Mouse (Mus musculus) gastrocnemius, postnatal 14 days (tissue): ENCODE measurements around the gene Gins2. TPM values are rescaled to one million over a fixed set of nuclear protein-coding genes. Genes with fewer than 3 reads are reported as not detected.

Experiments used
- DNase-seq: peaks from one replicate; pipeline ENCODE4 v3.0.0; 2021; ENCODE audit warnings: mixed read lengths
- intact Hi-C: fragments of 180-260 bp; cut with DNase I; formaldehyde crosslinking; loops from one replicate; pipeline ENCODE4 v1.15.1; 2025; ENCODE audit warnings: low total_unique reads
- microRNA-seq, 2 experiments: library from miRNA; unstranded; fragments of <30 nt; microRNA quantifications; one replicate each; pipeline ENCODE4 v1.2.0; 2021
- total RNA-seq, 2 experiments: library from RNA; stranded (reverse); gene quantifications; 2 replicates each; pipeline ENCODE4 v1.2.3; 2021

Gins2 gene
- total RNA-seq, 2 experiments from 2014 or later, result 2.9 to 3.6 TPM

DNA sequence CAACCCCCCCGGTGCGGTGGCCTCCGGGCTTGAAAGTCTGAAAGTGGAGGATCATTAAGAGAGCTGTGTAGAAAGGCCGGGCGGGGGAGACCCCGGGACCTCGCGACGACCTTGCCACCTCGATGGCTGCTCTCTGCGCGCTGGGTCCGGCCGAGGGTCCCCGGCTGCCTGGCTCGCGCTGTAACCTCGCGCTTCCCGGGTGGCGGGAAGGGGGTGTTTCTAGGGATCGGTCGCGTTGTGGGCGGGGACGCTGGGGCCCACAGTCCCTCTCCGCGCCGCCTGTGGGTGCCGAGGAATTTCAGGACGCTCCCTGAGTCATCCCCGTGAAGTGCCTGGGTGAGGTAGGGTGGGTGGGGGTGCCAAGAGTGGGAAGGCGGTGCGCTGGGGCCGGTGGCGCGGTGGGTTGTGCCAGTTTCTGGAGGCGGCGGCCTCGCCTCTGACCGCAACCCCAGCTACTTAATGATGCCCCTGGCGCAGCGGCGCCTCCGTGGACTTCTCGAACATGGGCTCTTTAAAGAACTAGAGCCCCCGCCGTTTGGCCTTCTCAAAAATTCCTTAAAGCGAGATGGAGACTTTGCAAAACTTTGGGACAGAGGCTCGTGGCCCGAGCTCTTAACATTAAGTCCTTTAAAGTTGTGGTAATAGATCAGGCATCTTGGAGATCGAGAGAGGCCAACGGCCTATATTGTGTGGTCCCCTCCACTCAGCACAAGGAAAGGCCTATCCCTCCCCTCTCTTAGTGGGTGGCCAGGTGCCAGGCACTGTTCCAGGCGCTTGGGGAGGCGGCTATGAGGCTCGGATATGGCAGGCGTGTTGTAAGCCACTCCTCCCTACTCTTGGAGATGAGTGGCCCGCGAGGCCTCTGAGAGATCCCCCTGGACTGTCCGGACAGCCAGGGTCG is 52.5 kb downstream of the Gins2 start:
- intact Hi-C loops, result loop anchor here (5.0 kb wide), 1 partner anchor 129 kb away; no protein-coding TSS in a partner anchor
- no peak for DNase-seq

DNA sequence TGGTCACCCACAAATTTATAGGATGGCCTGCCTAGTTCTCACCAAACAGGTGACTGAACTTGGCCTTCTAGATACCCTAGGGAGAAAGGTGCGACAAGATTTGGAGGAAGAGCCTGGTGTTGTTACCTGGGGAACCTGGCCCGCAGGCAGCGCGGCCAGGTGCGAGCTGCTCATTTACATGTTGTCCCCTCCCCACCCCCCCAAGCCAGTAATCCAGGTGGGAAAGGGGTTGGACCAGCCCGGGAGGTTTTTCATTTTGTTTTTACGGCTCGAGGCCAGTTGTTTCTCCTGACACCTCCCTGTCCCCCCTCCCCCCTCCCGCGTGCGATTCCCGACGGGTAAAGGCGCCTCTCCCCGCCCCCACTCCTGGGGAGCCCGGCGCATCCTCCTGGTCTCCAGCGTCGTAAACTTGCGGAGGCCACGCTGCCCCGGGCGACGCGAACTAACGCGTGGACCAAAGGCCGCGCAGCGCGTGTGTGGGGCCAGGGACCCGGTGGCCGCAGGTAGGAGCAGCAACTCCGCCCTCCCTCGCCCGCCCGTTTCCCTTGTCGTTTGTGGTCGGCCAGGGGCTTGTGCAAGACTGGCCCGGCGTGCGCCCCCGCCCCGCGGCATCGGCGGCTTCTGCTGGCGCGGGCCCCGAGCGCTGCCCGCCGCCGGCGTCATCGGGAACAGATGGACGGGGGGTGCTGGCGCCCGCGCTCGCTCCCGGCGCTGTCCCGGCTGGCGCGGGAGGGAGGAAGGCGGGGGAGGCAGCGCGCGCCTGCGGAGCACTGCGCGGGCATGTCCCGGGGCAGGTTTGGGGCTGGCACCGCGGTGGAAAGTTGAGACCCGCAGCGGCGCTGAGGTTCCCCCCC is 53.4 kb downstream of the Gins2 start:
- DNase-seq, result peak; percentile 65
- intact Hi-C loops, result loop anchor here (5.0 kb wide), 1 partner anchor 128 kb away; no protein-coding TSS in a partner anchor

DNA sequence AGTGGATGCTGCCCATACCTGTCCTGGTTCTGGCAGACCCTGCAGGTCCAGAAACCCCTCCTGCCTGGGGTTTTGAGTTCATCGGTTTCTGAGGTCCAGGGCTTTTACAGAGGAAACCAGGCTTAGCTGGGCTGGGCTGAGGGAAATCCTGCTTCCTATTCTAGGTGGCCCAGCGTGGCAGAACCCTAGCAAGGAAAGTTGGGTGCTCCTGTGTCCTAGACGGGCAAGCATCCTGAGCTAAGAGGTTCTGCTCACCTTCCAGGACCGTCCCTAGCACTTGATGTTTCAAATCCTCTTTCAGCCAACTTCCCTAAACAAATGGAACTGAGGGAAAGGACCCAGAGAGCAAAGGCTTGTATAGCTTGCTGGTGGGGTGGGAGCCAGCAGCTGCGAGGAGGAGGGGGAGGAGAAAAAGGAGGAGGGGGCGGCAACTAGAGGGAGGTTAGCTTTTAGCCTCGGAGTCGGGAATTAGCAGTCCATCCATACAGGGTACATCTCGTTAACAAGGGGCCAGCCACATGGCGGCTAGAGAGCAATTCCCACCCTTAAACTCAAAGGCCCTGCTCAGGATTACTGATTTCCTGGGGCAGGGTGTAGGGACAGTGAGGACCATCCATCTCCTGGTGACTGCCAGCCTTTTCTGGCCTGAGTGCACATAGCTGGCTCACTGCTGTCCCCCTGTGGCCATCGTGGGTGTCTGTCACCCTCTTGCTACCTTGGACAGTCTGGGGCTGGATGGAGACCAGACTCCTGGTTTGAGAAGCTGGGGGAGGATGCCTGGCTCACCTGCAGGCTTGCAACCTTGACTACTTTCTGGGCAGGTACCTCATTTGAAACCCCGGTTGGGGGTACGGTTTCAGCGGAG is 54.4 kb downstream of the Gins2 start:
- DNase-seq, result peak; percentile 84
- intact Hi-C loops, result loop anchor here (5.0 kb wide), 2 partner anchors 117 to 127 kb away; no protein-coding TSS in a partner anchor

- intact Hi-C loops, result loop anchor here (5.0 kb wide), 1 partner anchor 117 kb away; no protein-coding TSS in a partner anchor
Measured at GRCm38 (mm10) chr8:120534080-120534479, 55.0 kb downstream of the Gins2 start.

DNA sequence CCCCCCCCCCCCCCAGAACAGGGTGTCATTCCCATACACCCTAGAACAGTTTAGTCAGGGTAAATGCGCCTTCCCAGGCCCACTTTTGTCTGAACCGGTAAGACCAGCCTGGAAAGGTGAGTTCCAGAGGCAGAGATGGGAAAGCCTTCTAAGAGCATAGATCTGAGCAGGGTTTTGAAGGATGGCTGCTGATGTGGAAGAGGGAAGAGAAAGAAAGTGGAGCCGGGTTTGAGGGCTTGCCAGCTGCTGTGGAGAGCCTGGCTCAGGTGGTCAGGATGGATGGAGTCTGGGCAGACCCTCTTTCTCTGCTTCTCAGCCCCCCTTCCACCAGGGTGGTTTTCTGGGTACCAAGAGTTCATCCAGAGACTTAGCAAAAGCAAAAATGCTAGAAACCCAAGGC is 55.7 kb downstream of the Gins2 start:
- intact Hi-C loops, result loop anchor here (5.0 kb wide), 1 partner anchor 116 kb away; no protein-coding TSS in a partner anchor

More at GRCm38 (mm10) chr8:120534080-120534479, 55.0 kb downstream of the Gins2 start:
- DNase-seq, result no peak

DNA sequence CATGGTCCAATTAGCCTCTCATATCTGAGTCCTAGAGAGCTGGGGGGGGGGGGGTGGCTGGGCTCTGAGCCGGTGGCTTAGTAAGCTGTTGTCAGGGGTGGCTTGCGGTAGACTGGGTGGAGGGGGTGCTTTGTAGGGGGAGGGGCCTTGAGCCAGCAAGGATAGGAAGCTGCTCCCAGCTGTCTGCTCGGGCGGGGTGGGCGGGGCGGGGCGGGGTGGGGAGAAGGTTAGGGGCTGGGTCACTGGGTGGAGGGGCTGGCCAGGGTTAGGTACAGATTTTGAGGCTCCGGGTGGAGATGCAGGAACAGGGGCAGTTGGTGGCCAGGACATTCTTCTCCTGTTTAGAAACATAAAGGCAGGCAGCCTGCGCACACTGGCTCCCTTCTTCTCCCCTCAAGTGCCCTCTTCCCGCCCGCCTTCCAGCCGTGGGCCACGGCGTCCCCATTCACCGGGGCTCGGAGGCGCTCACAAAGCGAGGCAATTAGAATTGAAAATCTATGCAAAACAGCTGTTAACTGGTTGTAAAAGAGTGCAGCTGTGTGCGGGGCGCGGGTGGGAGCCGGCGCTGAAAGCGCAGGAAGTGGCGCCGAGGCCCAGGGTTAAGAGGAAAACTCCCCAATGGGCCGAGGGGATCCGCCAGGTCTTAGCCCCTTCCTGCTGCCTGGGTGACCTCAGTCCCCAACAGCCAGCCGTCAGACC is 56.4 kb downstream of the Gins2 start:
- intact Hi-C loops, result loop anchor here (5.0 kb wide), 1 partner anchor 115 kb away; no protein-coding TSS in a partner anchor
- no peak for DNase-seq

More for the DNA sequence above, 55.7 kb downstream of the Gins2 start:
- DNase-seq, result no peak

DNA sequence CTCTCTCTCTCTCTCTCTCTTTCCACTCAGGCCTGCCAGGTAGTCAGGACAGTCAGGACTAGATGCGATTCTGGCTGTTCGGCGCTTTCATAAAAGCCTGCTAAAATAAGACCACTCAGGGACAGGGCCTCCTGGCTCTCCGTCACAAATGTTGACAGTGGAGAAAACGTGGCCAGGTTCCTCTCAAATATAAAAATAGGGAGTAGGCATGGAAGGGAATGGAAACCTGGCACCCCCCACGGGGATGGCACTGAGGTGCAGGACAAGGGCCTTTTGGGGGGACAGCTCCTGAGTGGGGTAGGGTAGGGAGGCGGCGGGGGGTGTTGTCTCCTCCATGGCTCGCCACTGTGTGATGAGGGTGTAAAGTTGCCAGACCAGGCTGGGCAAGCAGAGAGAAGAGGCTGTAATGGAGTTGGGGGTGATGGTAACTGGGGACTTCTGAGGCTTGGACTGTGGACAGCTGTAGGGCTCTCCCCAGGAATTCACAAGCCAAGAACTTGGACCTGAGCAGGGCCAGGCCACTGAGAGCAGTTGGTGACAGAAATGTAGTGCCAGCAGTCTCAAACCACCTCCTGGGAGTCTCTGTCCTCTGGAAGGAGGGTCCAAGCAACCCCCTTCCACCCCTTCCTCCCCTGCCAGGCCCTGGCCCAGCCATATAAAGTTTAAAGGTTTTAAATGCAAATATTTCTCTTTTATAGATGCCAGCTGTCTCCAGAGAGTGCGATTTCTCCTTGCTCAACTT is 57.2 kb downstream of the Gins2 start:
- DNase-seq, result no peak
- intact Hi-C loops, result loop anchor here (5.0 kb wide), 1 partner anchor 115 kb away; no protein-coding TSS in a partner anchor

- intact Hi-C loops, result loop anchor here (5.0 kb wide), 1 partner anchor 114 kb away; no protein-coding TSS in a partner anchor
- no peak for DNase-seq
Measured at GRCm38 (mm10) chr8:120530954-120531656, 58.0 kb downstream of the Gins2 start.

GRCm38 (mm10) chr8:120529226-120529625 is 59.9 kb downstream of the Gins2 start:
- no peak for DNase-seq
- intact Hi-C loops, result loop anchor here (10.0 kb wide), 1 partner anchor 204 kb away; no protein-coding TSS in a partner anchor

Small RNA genes within 50 kb of the gene (microRNA-seq; reads per million reads assigned to microRNA genes)
- 0.32 to 1.0 reads per million in 2 experiments for gene Mir7687

Other genes starting within 250 kb of the Gins2 start
- under 1 TPM; 0.59 to 0.84 TPM for gene 1190005I06Rik, start 58.3 kb upstream of the Gins2 start, total RNA-seq
- not detected for gene Gm27021, start 78.8 kb upstream of the Gins2 start, total RNA-seq
- gene Cox4i1, start 78.9 kb upstream of the Gins2 start, total RNA-seq, result 1,000 to 10,000 TPM; 1,541 to 1,794 TPM
- gene Emc8, start 79.3 kb upstream of the Gins2 start, total RNA-seq, result 10 to 100 TPM; 25.6 to 34.3 TPM
- gene Irf8, start 147.1 kb upstream of the Gins2 start, total RNA-seq, result 1 to 10 TPM; 2.4 to 3.0 TPM